27 mouse cellular contexts compared by ENCODE assay signal in genomic region chr2:84845226-84845625, GRCm38 (mm10). TPM values are rescaled to one million over a fixed set of nuclear protein-coding genes. Genes with fewer than 3 reads are reported as not detected.
DNase-seq lines count a peak whose midpoint lies in the region; ATAC-seq and TF ChIP-seq lines count a peak whose summit lies in the region.
"Had no signal": no experiment of that assay in that cellular context is flagged by ENCODE, and none has a peak within 500 bp of the region (broad histone marks: within the 10 kb centered on the region; RNA-seq: fewer than 3 reads in every experiment).

No protein-coding gene starts in this region.

- H3K9ac ChIP-seq in heart, embryonic 13.5 days = 0 out of 2 replicates have a peak overlapping the region, but pooled peaks have one; percentile 14
- peak overlapping the region; percentile 93 for H3K9ac ChIP-seq in liver, embryonic 12.5 days
- peak overlapping the region; percentile 13; the same call in 1 of the 2 replicates for H3K9ac ChIP-seq in liver, embryonic 14.5 days (replicated peaks)
- H3K9ac ChIP-seq in liver, postnatal 0 days (replicated peaks) = no peak overlapping the region
- H3K9ac ChIP-seq: embryonic facial prominence, embryonic 12.5 days; embryonic facial prominence, embryonic 15.5 days; forebrain, embryonic 13.5 days; forebrain, postnatal 0 days; hindbrain, embryonic 13.5 days; intestine, embryonic 15.5 days had no signal

- H3K27me3 ChIP-seq in heart, embryonic 13.5 days (replicated peaks) = no peaks in the 10 kb centered on the region
- H3K27me3 ChIP-seq in liver, embryonic 12.5 days (replicated peaks) = no peaks in the 10 kb centered on the region
- no peaks in the 10 kb centered on the region for H3K27me3 ChIP-seq in liver, embryonic 14.5 days (ENCODE audit: control insufficient read depth, insufficient read depth, low read length)
- no peaks in the 10 kb centered on the region for H3K27me3 ChIP-seq in liver, postnatal 0 days (ENCODE audit: insufficient read depth, low read length)
- H3K27me3 ChIP-seq: embryonic facial prominence, embryonic 12.5 days; embryonic facial prominence, embryonic 15.5 days; intestine, embryonic 15.5 days had no signal

- TF ChIP-seq EP300 in liver, embryonic 14.5 days (IDR thresholded peaks at IDR 0.05; ENCODE audit: low read depth) = no peak
- no peak for TF ChIP-seq EP300 in liver, postnatal 0 days (IDR thresholded peaks at IDR 0.05; ENCODE audit: low read depth)

- H3K9me3 ChIP-seq in heart, embryonic 13.5 days = no peaks in the 10 kb centered on the region
- H3K9me3 ChIP-seq in liver, embryonic 12.5 days (replicated peaks) = no peaks in the 10 kb centered on the region
- H3K9me3 ChIP-seq in liver, embryonic 14.5 days (ENCODE audit: control insufficient read depth, low read length) = no peaks in the 10 kb centered on the region
- no peaks in the 10 kb centered on the region for H3K9me3 ChIP-seq in liver, postnatal 0 days (ENCODE audit: low read length)
- H3K9me3 ChIP-seq: embryonic facial prominence, embryonic 12.5 days; embryonic facial prominence, embryonic 15.5 days; forebrain, embryonic 10.5 days; forebrain, embryonic 13.5 days; hindbrain, embryonic 10.5 days; hindbrain, embryonic 13.5 days; intestine, embryonic 15.5 days had no signal

- no peak for ATAC-seq in heart, embryonic 13.5 days (ENCODE audit: extremely low read depth, insufficient number of reproducible peaks, low FRiP score, low TSS enrichment)
- no peak for ATAC-seq in liver, embryonic 12.5 days
- no peak for ATAC-seq in liver, embryonic 14.5 days (ENCODE audit: insufficient read depth)
- no peak for ATAC-seq in liver, postnatal 0 days
- ATAC-seq: activated CD4-positive, CD25-positive, alpha-beta regulatory T cell, adult 4 months; CD4-positive, CD25-positive, alpha-beta regulatory T cell, adult 4 months; forebrain, embryonic 13.5 days; forebrain, postnatal 0 days; hindbrain, embryonic 16.5 days; intestine, embryonic 15.5 days had no signal

- peaks cover 73% of the 10 kb centered on the region for H3K4me1 ChIP-seq in heart, embryonic 13.5 days
- H3K4me1 ChIP-seq in liver, embryonic 12.5 days = peaks cover 86% of the 10 kb centered on the region
- peaks cover 25 to 35% of the 10 kb centered on the region in 2 experiments for H3K4me1 ChIP-seq in liver, embryonic 14.5 days (replicated peaks; ENCODE audit: control insufficient read depth in 2 of 2, insufficient read depth in 2 of 2, low read length in 1 of 2)
- peaks cover 36% of the 10 kb centered on the region for H3K4me1 ChIP-seq in liver, postnatal 0 days (ENCODE audit: insufficient read depth)

- peaks cover 53% of the 10 kb centered on the region for H3K36me3 ChIP-seq in heart, embryonic 13.5 days
- peaks cover 91% of the 10 kb centered on the region for H3K36me3 ChIP-seq in liver, embryonic 12.5 days
- H3K36me3 ChIP-seq in liver, embryonic 14.5 days (replicated peaks; ENCODE audit: control insufficient read depth, insufficient read depth, low read depth) = peaks cover 94% of the 10 kb centered on the region
- peaks cover 66% of the 10 kb centered on the region for H3K36me3 ChIP-seq in liver, postnatal 0 days (replicated peaks; ENCODE audit: insufficient read depth, low read length)
- H3K36me3 ChIP-seq: hindbrain, embryonic 13.5 days had no signal

- 13% methylated on average over 1 of the region's 1 CpGs for WGBS in heart, embryonic 13.5 days
- WGBS in liver, embryonic 12.5 days (ENCODE audit: insufficient replicate concordance) = 77% methylated on average over 1 of the region's 1 CpGs
- 52% methylated on average over 1 of the region's 1 CpGs for WGBS in liver, embryonic 14.5 days (ENCODE audit: insufficient replicate concordance)
- WGBS in liver, postnatal 0 days (ENCODE audit: insufficient replicate concordance) = 57% methylated on average over 1 of the region's 1 CpGs

- H3K4me3 ChIP-seq in heart, embryonic 13.5 days = no peak overlapping the region
- H3K4me3 ChIP-seq in liver, embryonic 12.5 days = 0 out of 2 replicates have a peak overlapping the region, but pooled peaks have one; percentile 7
- no peak overlapping the region; a peak in 1 of 4 replicates for H3K4me3 ChIP-seq in liver, embryonic 14.5 days (ENCODE audit: insufficient read depth in 1 of 2, low read depth in 2 of 2, low read length in 2 of 2)
- no peak overlapping the region for H3K4me3 ChIP-seq in liver, postnatal 0 days (ENCODE audit: low read depth, low read length)
- H3K4me3 ChIP-seq: embryonic facial prominence, embryonic 12.5 days; embryonic facial prominence, embryonic 15.5 days; forebrain, embryonic 10.5 days; forebrain, embryonic 13.5 days; gastrocnemius, adult 2 months; hindbrain, embryonic 10.5 days; hindbrain, embryonic 13.5 days; intestine, embryonic 15.5 days had no signal

- no peak for TF ChIP-seq CTCF in liver, embryonic 14.5 days (IDR thresholded peaks at IDR 0.05; ENCODE audit: low read depth)
- TF ChIP-seq CTCF in liver, postnatal 0 days (IDR thresholded peaks at IDR 0.05; ENCODE audit: low read depth) = no peak

- H3K4me2 ChIP-seq in heart, embryonic 13.5 days = no peak overlapping the region
- peak overlapping the region; percentile 83 for H3K4me2 ChIP-seq in liver, embryonic 12.5 days
- peak overlapping the region; percentile 99 for H3K4me2 ChIP-seq in liver, embryonic 14.5 days (ENCODE audit: low read depth)
- peak overlapping the region; percentile 33; the same call in 1 of the 2 replicates for H3K4me2 ChIP-seq in liver, postnatal 0 days (ENCODE audit: low read depth, low read length)
- H3K4me2 ChIP-seq: embryonic facial prominence, embryonic 12.5 days; embryonic facial prominence, embryonic 15.5 days; forebrain, embryonic 13.5 days; hindbrain, embryonic 13.5 days; intestine, embryonic 15.5 days had no signal

- no peak for DNase-seq in heart, adult 9 months (ENCODE audit: low spot score in 2 of 2)
- no peak for DNase-seq in liver, embryonic 14.5 days (ENCODE audit: low read depth in 3 of 3, low spot score in 3 of 3)
- no peak for DNase-seq in liver, postnatal 0 days
- DNase-seq in kidney, adult 8-10 months = no peak
- no peak for DNase-seq in kidney, adult 11 months
- DNase-seq: adrenal gland, postnatal 10 days; cerebellum, adult 11 months; cerebellum, adult 2 months; cerebellum, adult 9-11 months; cerebellum, postnatal 25 days; forebrain, postnatal 0 days; gastrocnemius, adult 2 months; gastrocnemius, postnatal 14 days; heart, adult 11 months had no signal

- peak overlapping the region; percentile 42; the same call in 1 of the 2 replicates for H3K27ac ChIP-seq in heart, embryonic 13.5 days (replicated peaks)
- peak overlapping the region; percentile 65 for H3K27ac ChIP-seq in liver, embryonic 12.5 days
- peak overlapping the region; percentile 6; the same call in 1 of the 2 replicates for H3K27ac ChIP-seq in liver, embryonic 14.5 days
- H3K27ac ChIP-seq in liver, postnatal 0 days (ENCODE audit: low read depth) = 0 out of 2 replicates have a peak overlapping the region, but pooled peaks have one; percentile 11
- H3K27ac ChIP-seq: embryonic facial prominence, embryonic 12.5 days; embryonic facial prominence, embryonic 15.5 days; forebrain, embryonic 10.5 days; forebrain, embryonic 13.5 days; gastrocnemius, adult 2 months; hindbrain, embryonic 10.5 days; hindbrain, embryonic 13.5 days; intestine, embryonic 15.5 days had no signal

RNA-seq across cellular contexts. Expression of gene Slc43a1, which starts 6.6 kb away (rescaled TPM):
- 16.1 and 17.1 TPM in 2 replicates for polyA plus RNA-seq in heart, embryonic 13.5 days (2015; fragmentation: Nextera tagmentation; extraction: Ambion mirVana)
- polyA plus RNA-seq in liver, embryonic 12.5 days (2016; fragmentation: Nextera tagmentation; extraction: Ambion mirVana) = 153 and 162 TPM in 2 replicates
- 144 and 151 TPM in 2 replicates for polyA plus RNA-seq in liver, embryonic 14.5 days (2012; rRNA removed)
- 174 and 198 TPM in 2 replicates for polyA plus RNA-seq in liver, embryonic 14.5 days (2014; fragmentation: Nextera tagmentation; extraction: Ambion mirVana)
- polyA plus RNA-seq in liver, postnatal 0 days (2015; fragmentation: Nextera tagmentation; extraction: Ambion mirVana) = 67.8 and 74.2 TPM in 2 replicates

RNA-seq across cellular contexts. Expression of gene Timm10, which starts 18.4 kb away (rescaled TPM):
- polyA plus RNA-seq in heart, embryonic 13.5 days (2015; fragmentation: Nextera tagmentation; extraction: Ambion mirVana) = 72.3 and 89.1 TPM in 2 replicates
- polyA plus RNA-seq in liver, embryonic 12.5 days (2016; fragmentation: Nextera tagmentation; extraction: Ambion mirVana) = 50.9 and 54.3 TPM in 2 replicates
- 39.8 and 46.6 TPM in 2 replicates for polyA plus RNA-seq in liver, embryonic 14.5 days (2012; rRNA removed)
- 40.6 and 41.5 TPM in 2 replicates for polyA plus RNA-seq in liver, embryonic 14.5 days (2014; fragmentation: Nextera tagmentation; extraction: Ambion mirVana)
- polyA plus RNA-seq in liver, postnatal 0 days (2015; fragmentation: Nextera tagmentation; extraction: Ambion mirVana) = 59.8 and 63.9 TPM in 2 replicates

RNA-seq across cellular contexts. Expression of gene Smtnl1, which starts 22.8 kb away (rescaled TPM):
- polyA plus RNA-seq in heart, embryonic 13.5 days (2015; fragmentation: Nextera tagmentation; extraction: Ambion mirVana) = 0.24 and 0.27 TPM in 2 replicates
- 0.29 and 0.43 TPM in 2 replicates for polyA plus RNA-seq in liver, embryonic 12.5 days (2016; fragmentation: Nextera tagmentation; extraction: Ambion mirVana)
- 0.09 and 0.38 TPM in 2 replicates for polyA plus RNA-seq in liver, embryonic 14.5 days (2012; rRNA removed)
- 0.23 and 0.25 TPM in 2 replicates for polyA plus RNA-seq in liver, embryonic 14.5 days (2014; fragmentation: Nextera tagmentation; extraction: Ambion mirVana)
- polyA plus RNA-seq in liver, postnatal 0 days (2015; fragmentation: Nextera tagmentation; extraction: Ambion mirVana) = 0.15 and 0.98 TPM in 2 replicates
- polyA plus RNA-seq: activated CD4-positive, CD25-positive, alpha-beta regulatory T cell, adult 4 months; CD4-positive, CD25-positive, alpha-beta regulatory T cell, adult 4 months; cerebellum, adult 2 months; forebrain, embryonic 10.5 days; frontal cortex, adult 2 months; hindbrain, embryonic 13.5 days; hindbrain, embryonic 16.5 days had no signal

RNA-seq across cellular contexts. Expression of gene Rtn4rl2, which starts 41.3 kb away (rescaled TPM):
- 0.72 and 0.99 TPM in 2 replicates for polyA plus RNA-seq in heart, embryonic 13.5 days (2015; fragmentation: Nextera tagmentation; extraction: Ambion mirVana)
- 0.29 and 0.31 TPM in 2 replicates for polyA plus RNA-seq in liver, embryonic 12.5 days (2016; fragmentation: Nextera tagmentation; extraction: Ambion mirVana)
- 0.03 and 0.06 TPM in 2 replicates for polyA plus RNA-seq in liver, embryonic 14.5 days (2012; rRNA removed)
- polyA plus RNA-seq in liver, embryonic 14.5 days (2014; fragmentation: Nextera tagmentation; extraction: Ambion mirVana) = 0.14 TPM in 1 of 2 replicates, not detected in the other
- 0.14 and 0.31 TPM in 2 replicates for polyA plus RNA-seq in liver, postnatal 0 days (2015; fragmentation: Nextera tagmentation; extraction: Ambion mirVana)
- polyA plus RNA-seq: activated CD4-positive, CD25-positive, alpha-beta regulatory T cell, adult 4 months; CD4-positive, CD25-positive, alpha-beta regulatory T cell, adult 4 months had no signal

RNA-seq across cellular contexts. Expression of gene Ube2l6, which starts 46.6 kb away (rescaled TPM):
- 92.5 and 114 TPM in 2 replicates for polyA plus RNA-seq in heart, embryonic 13.5 days (2015; fragmentation: Nextera tagmentation; extraction: Ambion mirVana)
- 293 and 321 TPM in 2 replicates for polyA plus RNA-seq in liver, embryonic 12.5 days (2016; fragmentation: Nextera tagmentation; extraction: Ambion mirVana)
- 243 and 304 TPM in 2 replicates for polyA plus RNA-seq in liver, embryonic 14.5 days (2012; rRNA removed)
- polyA plus RNA-seq in liver, embryonic 14.5 days (2014; fragmentation: Nextera tagmentation; extraction: Ambion mirVana) = 469 and 479 TPM in 2 replicates
- 276 and 305 TPM in 2 replicates for polyA plus RNA-seq in liver, postnatal 0 days (2015; fragmentation: Nextera tagmentation; extraction: Ambion mirVana)

Comparison
In these comparisons a context has a peak if more than half of its experiments do, and no peak if none do; other contexts are left out.
1. H3K27ac ChIP-seq: peak in every context shown above with its lines; median percentile 65 in liver, embryonic 12.5 days; 42 in heart, embryonic 13.5 days; 11 in liver, postnatal 0 days; 6 in liver, embryonic 14.5 days.